Mouse (Mus musculus): Measurements from ENCODE around the gene Cspg5. TPM values are rescaled to one million over a fixed set of nuclear protein-coding genes. Genes with fewer than 3 reads are reported as not detected.

Cspg5 gene
- polyA plus RNA-seq, 1 experiment from 2014 or later: 25.3 TPM

GRCm38 (mm10) chr9:110293873-110294415 is 50.4 kb downstream of the Cspg5 start:
- no peak overlapping the region for H3K4me3 ChIP-seq
- ATAC-seq (ENCODE audit: low FRiP score, low read depth): no peak
- H3K9me3 ChIP-seq: no peaks in the 10 kb centered on the region
- no peaks in the 10 kb centered on the region for H3K27me3 ChIP-seq
- H3K27ac ChIP-seq (replicated peaks): peak overlapping the region; percentile 36; the same call in 1 of the 2 replicates
- no peak overlapping the region for H3K4me2 ChIP-seq (replicated peaks)
- H3K9ac ChIP-seq (replicated peaks): no peak overlapping the region
- peaks cover 10% of the 10 kb centered on the region; the same call in 1 of the 2 replicates for H3K4me1 ChIP-seq
- 89% methylated on average over 13 of the region's 13 CpGs for WGBS
- H3K36me3 ChIP-seq: no peaks in the 10 kb centered on the region

- Histone ChIP-seq H3K27me3 (no peaks in the 10 kb centered on the region), H3K9me3 (no peaks in the 10 kb centered on the region), H3K4me2 (replicated peaks) (no peak overlapping the region), H3K4me3 (no peak overlapping the region), H3K27ac (replicated peaks) (no peak overlapping the region), H3K4me1 (peaks cover 10% of the 10 kb centered on the region; the same call in 1 of the 2 replicates), H3K36me3 (no peaks in the 10 kb centered on the region), H3K9ac (replicated peaks) (no peak overlapping the region)
- no peak for ATAC-seq (ENCODE audit: low FRiP score, low read depth)
- 59% methylated on average over 3 of the region's 3 CpGs for WGBS
Measured at GRCm38 (mm10) chr9:110294786-110295185, 51.2 kb downstream of the Cspg5 start.

GRCm38 (mm10) chr9:110296867-110297627 is 53.5 kb downstream of the Cspg5 start:
- Histone ChIP-seq H3K4me2 (replicated peaks) (no peak overlapping the region), H3K27me3 (no peaks in the 10 kb centered on the region), H3K9ac (replicated peaks) (no peak overlapping the region), H3K36me3 (no peaks in the 10 kb centered on the region), H3K27ac (replicated peaks) (no peak overlapping the region), H3K4me1 (peaks cover 10% of the 10 kb centered on the region; the same call in 1 of the 2 replicates), H3K9me3 (no peaks in the 10 kb centered on the region), H3K4me3 (no peak overlapping the region)
- peak; percentile 65 for ATAC-seq (ENCODE audit: low FRiP score, low read depth)
- 2% methylated on average over 5 of the region's 5 CpGs for WGBS

GRCm38 (mm10) chr9:110304516-110304915 is 60.9 kb downstream of the Cspg5 start:
- 3% methylated on average over 4 of the region's 4 CpGs for WGBS

GRCm38 (mm10) chr9:110304969-110305651 is 61.5 kb downstream of the Cspg5 start, which contains the start of gene Elp6:
Gene Elp6 (plus strand): TSS chr9:110305173.
- Histone ChIP-seq H3K9ac (replicated peaks) (peak within 1 kb of the TSS; percentile 63), H3K4me3 (peak within 1 kb of the TSS; percentile 49), H3K4me1 (peaks cover 8% of the 10 kb centered on the region), H3K4me2 (replicated peaks) (peak within 1 kb of the TSS; percentile 68), H3K9me3 (no peaks in the 10 kb centered on the region), H3K27me3 (no peaks in the 10 kb centered on the region), H3K36me3 (peaks cover 4% of the 10 kb centered on the region), H3K27ac (replicated peaks) (peak within 1 kb of the TSS; percentile 94)
- under 1% methylated on average over 46 of the region's 46 CpGs for WGBS
- ATAC-seq (ENCODE audit: low FRiP score, low read depth): peak; percentile 98

More at GRCm38 (mm10) chr9:110304516-110304915, 60.9 kb downstream of the Cspg5 start:
- Histone ChIP-seq H3K36me3 (no peaks in the 10 kb centered on the region), H3K27me3 (no peaks in the 10 kb centered on the region), H3K9me3 (no peaks in the 10 kb centered on the region), H3K4me1 (peaks cover 8% of the 10 kb centered on the region), H3K4me2 (replicated peaks) (peak overlapping the region; percentile 68), H3K9ac (replicated peaks) (peak overlapping the region; percentile 63), H3K4me3 (peak overlapping the region; percentile 49), H3K27ac (replicated peaks) (peak overlapping the region; percentile 94)
- peak; percentile 20; the same call in 1 of the 2 replicates for ATAC-seq (ENCODE audit: low FRiP score, low read depth)

DNA sequence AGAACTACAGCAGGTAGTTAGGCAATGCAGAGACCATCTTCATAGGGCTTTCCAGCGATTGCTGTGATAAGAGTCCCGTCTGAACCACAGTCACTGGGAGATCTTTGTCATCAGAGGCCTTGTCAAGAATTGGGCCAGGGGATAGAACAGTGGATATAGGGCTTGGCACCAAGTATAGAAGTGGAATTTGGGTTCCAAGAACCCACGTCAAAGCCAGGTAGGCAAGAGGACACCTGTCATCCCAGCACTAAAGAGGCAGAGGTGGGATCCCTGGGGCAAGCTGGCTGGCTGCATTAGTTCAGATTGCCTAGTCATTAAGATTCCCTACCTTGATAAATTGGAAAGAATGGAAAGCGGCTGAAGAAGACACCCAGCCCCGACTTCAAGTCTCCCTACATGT is 62.8 kb downstream of the Cspg5 start:
- WGBS: 95% methylated on average over 5 of the region's 5 CpGs
- Histone ChIP-seq H3K9ac (replicated peaks) (0 out of 2 replicates have a peak overlapping the region, but pooled peaks have one; percentile 63), H3K4me1 (peaks cover 8% of the 10 kb centered on the region), H3K4me2 (replicated peaks) (peak overlapping the region; percentile 68), H3K4me3 (peak overlapping the region; percentile 49; the same call in 1 of the 2 replicates), H3K27me3 (no peaks in the 10 kb centered on the region), H3K36me3 (peaks cover 16% of the 10 kb centered on the region), H3K9me3 (no peaks in the 10 kb centered on the region), H3K27ac (replicated peaks) (no peak overlapping the region)
- no peak for ATAC-seq (ENCODE audit: low FRiP score, low read depth)

Small RNA genes within 50 kb of the gene (microRNA-seq; reads per million reads assigned to microRNA genes)
- gene Mir6236: 126 reads per million, percentile 54 among the genes with 10 or more reads in this experiment

Other genes with a start within 250 kb of the Cspg5 start
- gene Smarcc1, start 126.1 kb upstream of the Cspg5 start, polyA plus RNA-seq (2016; fragmentation: Nextera tagmentation; extraction: Ambion mirVana): 208 and 215 TPM in 2 replicates
- 224 and 228 TPM in 2 replicates for gene Dhx30, start 126.0 kb upstream of the Cspg5 start, polyA plus RNA-seq (2016; fragmentation: Nextera tagmentation; extraction: Ambion mirVana)
- 34.8 and 38.7 TPM in 2 replicates for gene Elp6, start 61.4 kb downstream of the Cspg5 start, polyA plus RNA-seq (2016; fragmentation: Nextera tagmentation; extraction: Ambion mirVana)
- 39.3 and 44.2 TPM in 2 replicates for gene Scap, start 89.5 kb downstream of the Cspg5 start, polyA plus RNA-seq (2016; fragmentation: Nextera tagmentation; extraction: Ambion mirVana)
- 18.2 and 21.5 TPM in 2 replicates for gene Ptpn23, start 164.4 kb downstream of the Cspg5 start, polyA plus RNA-seq (2016; fragmentation: Nextera tagmentation; extraction: Ambion mirVana)
- gene Ngp, start 176.0 kb downstream of the Cspg5 start, polyA plus RNA-seq (2016; fragmentation: Nextera tagmentation; extraction: Ambion mirVana): 1.1 and 2.8 TPM in 2 replicates
- 11.9 and 12.2 TPM in 2 replicates for gene Klhl18, start 232.9 kb downstream of the Cspg5 start, polyA plus RNA-seq (2016; fragmentation: Nextera tagmentation; extraction: Ambion mirVana)
- 1.4 and 1.7 TPM in 2 replicates for gene Kif9, start 233.2 kb downstream of the Cspg5 start, polyA plus RNA-seq (2016; fragmentation: Nextera tagmentation; extraction: Ambion mirVana)